Mouse (Mus musculus): Measurements from ENCODE around the gene Gm10401.

Gm10401 gene

DNA sequence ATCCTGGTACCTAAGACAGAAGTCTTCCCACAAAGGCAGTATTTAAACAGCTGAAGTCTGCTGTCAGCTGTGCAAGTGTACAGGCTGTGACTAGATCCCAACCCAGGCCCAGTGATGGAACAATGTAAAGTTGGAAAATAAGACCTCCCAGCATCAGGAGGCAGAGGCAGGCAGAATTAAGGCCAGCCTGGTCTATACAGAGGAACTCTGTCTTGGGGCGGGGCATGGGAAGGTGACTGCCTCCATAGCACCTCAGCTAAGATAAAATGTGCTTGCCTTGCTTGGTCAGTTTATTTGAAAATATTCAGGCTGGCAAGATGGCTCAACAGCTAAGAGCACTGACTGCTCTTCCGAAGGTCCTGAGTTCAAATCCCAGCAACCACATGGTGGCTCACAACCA, 27.6 kb downstream of the Gm10401 start:
- DNase-seq (ENCODE audit: low read depth), result no peak

DNA sequence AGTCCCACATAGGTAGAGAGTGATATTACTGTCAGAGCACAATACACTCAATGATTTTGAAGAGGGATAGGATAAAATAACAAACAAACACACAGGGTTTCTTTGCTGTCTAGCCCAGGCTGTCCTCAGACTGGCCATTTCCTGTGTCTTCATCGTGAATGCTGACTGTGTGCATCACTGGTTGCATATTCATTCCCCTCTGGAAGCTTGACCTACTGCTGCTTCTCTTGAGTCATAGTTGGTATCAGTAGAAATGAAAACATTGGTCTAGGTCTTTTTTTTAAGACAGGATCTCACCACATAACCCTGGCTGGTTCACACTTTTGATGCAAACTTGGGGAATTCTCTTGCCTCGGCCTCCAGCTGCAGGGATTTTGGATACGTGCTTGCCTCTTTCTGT, 28.5 kb downstream of the Gm10401 start:
- DNase-seq (ENCODE audit: low read depth), result no peak

DNA sequence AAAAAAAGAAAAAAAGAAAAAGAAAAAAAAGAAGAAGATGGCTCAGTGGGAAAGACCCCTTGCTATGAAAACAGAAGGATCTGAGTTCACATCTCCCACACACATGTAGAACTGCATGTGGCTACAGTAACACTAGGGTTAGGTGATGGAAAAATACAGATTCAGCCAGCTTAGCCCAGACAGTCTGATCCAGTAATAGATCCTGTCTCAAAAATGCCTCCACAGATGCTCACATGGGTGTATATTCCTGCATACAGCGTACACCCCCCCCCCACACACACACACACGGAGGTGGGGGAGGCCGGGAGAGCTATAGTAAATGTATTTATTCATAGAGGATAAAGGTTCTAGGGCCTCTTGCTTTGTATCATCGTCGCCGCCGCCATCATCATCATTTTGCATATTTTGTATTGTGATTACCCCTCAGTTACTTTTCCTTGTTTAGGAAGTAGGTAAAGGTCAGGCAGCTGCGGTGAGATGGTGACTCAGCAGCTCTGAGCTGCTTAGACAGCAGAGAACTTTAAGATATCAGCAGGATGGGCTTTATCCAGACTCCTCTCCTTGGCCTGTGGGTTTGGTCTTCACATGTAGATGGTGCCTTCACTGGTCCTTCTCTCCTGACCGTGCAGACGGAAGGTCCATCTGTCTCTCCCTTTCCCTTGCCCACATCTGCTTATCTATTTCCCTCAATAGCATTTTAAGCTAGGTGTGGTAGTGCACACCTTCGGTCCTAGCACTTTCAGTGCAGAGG, 29.2 kb downstream of the Gm10401 start:
- no peak for DNase-seq (ENCODE audit: low read depth)

DNA sequence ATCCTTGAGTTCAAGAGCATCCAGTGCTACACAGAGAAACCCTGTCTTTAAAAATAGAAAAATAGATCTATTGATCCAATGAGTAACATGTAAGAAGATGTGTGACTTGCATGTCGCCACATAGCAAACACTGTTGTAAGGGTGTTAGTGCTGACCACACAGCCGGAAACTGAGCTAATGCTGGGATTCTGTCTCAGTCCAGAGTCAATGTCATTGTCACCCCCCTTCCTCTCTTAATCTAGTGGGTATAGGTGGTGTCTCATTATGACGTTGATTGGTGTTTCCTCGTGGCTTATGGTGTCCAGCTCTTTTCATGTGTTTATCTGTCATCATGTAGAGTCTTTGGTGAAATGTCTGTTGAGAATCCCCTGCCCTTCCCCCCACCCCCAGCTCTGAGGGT, 31.9 kb downstream of the Gm10401 start:
- no peak for DNase-seq (ENCODE audit: low read depth)

DNA sequence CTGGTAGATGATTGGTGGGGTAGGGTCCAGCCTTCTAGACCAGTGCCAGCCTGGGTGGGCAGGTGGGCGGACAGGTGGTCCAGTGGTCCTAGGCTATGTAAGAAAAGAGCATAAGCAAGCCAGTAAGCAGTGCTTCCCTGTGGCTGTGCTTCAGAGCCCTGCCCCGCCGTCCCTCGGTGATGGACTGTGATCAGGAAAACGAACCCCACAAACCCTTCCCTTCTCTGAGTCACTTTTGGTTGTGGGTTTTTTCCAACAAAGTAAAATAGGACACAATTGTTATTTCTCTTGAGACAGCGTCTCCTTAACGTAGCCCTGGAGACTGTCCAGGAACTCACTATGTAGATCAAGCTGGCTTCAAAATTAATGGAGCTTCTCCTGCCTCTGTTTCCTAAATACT, 34.7 kb downstream of the Gm10401 start:
- DNase-seq (ENCODE audit: low read depth), result no peak

DNA sequence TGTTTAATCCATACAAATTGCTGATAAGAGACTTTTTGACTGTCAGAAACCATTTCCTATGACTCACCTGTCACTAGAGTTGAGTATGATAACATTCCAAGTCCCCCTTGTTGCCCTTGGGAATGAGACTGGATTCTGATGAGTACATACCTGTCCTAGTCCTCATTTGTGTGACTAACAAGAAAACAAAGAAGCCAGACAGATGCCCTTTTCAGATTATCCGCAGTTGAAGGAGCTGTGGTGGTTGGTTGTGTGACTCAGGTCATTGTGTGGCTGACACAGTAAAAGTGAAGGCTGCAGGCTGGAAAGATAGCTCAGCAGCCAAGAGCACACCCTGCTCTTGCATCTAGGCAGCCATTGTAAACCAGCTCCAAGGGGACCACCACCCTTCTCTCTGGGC, 35.5 kb downstream of the Gm10401 start:
- DNase-seq (ENCODE audit: low read depth), result no peak

DNA sequence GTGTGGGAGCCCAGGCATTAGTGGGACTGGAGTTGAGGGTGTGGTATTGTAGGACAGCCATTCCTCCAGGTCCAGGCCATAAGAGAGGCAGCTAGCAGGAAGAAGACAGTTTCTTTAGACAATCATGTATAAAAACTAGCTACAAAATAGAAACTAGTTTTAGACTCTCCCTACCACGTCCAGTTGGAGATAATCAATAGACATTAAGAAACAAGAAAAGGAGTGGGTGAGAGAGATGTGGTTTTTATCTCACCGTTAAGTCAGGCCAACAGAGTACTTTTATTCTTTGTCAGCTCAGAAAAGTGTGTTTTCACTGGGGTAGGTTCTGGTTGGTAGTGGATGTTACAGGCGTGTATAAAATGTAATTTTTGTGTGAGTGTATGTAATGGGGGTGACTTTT, 37.1 kb downstream of the Gm10401 start:
- no peak for DNase-seq (ENCODE audit: low read depth)

DNA sequence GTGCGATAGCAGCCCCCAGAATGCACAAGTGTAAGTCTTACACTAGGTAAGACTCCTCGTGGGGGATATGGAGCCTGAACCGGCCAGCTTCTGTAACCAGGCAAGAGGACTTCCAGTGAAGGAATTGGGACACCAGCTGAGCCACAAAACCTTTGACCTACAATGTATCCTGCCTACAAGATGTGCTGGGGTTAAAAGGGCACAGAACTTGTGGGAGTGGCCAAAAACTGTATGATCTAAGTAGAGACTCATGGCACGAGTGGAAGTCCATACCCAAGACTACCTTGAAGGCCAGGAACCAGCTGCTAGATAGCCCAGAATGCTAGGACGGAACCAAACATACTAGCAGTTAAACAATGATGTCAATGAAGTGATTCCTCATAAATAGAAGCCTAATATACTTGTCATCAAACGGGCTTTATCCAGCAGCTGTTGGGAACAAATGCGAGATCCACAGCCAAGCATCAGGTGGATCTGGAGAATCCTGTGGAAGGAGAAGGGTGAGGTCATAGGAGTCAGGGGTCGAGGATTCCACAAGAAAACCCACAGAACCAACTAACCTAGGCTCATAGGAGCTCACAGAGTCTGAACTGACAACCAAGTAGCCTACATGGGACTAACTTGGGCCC, 37.9 kb downstream of the Gm10401 start:
- no peak for DNase-seq (ENCODE audit: low read depth)

DNA sequence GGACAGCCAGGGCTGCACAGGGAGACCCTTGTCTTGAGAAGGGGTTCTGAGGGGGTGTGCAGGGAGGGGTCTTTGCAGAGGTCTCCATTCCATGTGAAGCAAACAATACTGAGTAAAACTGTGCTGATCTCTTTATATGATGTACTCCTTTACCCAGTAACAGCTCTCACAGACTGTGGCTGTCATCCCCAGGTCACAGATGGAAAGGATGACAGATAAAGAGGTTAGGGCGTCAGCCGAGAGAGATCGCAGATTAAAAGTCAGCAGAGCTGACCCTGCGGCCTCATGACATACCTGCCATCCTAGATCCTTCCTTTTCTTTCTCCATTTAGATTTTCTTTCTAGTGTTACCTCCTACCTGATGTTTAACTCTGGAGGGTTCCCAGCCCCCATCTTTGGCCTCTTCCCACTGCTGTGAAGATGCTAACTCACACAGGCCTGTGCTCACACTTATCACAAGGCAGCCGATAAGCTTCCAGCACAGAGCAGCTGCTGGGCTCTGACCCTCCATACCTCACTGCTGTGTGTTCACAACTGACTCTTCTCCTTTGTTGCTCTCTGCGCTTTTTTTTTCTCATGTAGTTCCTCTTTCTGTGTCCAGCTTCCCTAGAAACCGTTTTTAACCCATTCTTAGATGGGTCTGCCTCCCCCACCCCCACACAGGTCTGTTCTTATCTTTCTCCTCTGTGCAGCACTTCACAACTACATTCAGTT, 39.4 kb downstream of the Gm10401 start:
- DNase-seq (ENCODE audit: low read depth), result no peak

DNA sequence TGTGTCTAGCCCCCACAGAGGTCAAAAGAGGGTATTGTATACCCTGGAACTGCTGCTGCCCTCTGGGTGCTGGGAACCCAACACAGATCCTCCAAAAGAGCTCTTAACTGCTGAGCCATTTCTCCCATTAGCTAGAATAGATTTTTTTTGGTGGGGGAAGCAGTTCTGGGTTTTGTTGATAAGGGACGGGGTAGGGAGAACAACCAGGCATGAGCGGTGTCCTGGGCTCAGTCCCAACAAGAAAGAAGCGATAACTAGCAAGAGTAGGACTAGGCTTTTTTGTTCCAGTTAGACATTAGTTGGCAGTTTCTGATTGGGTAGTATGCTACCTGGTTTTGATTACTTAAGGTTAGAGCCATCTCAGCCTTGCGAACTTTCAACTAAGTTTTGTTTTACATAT, 40.9 kb downstream of the Gm10401 start:
- DNase-seq (ENCODE audit: low read depth), result no peak

DNA sequence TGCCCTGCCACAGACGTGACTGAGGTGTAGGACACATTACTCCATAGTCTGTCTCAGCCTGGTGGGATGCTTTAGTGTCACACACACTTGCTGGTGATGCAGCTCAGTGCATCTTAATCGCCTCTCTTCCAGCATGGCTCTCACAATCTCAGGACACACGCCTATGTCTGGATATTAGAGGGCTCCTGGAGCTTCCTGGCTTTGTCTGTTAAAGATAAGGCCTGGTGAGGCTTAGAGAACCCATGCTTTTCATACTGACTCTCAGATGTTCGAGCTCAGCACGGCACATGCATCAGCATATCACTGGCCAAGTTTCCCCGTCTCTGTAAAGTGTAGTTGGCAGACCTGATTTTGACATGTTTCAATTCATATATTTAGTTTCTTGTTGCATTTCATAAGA, 42.7 kb downstream of the Gm10401 start:
- no peak for DNase-seq (ENCODE audit: low read depth)

DNA sequence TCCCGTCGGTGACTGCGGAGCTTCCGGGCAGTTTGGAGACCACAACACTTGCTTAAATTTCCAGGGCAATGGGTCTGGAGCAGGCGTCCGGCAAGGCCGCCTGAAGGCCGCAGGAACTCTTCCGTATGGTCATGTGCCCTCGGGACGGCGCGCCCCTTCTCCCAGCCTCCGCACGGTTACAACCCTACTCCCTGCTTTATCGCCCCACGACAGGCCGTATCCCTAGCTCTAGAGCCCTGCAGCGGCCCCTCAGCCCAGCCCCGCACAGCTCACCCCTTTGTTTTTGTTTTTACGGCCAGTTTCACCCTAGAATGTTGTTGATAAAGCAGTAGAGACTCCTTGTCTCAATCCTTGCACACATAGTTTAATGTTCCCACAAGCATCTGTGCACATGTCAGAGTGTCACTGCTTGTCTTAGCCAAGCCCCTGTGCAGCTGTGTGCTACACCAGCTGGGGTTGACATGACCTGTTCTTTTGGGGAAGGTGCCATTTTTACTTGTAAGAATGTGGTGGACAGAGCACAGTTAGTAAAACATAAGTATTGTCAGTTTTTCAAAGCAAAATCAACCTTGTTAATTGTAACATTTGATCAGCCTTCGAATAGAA, 44.2 kb downstream of the Gm10401 start:
- DNase-seq (ENCODE audit: low read depth), result no peak

DNA sequence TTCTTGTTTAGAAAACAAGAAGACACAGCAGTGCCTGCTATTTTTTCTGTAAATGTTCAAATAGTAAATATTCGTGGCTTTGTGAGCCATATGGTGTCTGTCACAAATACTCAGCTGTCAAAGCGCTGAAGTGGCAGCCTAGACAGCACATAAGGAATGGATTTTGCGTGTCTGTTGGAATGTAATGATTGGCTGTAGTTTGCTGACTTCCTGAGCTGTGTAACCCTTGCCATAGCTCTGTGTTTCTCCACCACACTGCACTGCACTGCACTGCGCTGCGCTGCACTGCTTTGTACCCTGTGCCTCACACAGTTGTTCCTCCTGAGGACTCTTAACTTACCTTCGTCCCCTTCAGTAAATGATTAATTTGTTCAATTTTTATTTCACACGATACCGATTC, 45.5 kb downstream of the Gm10401 start:
- DNase-seq (ENCODE audit: low read depth), result no peak

DNA sequence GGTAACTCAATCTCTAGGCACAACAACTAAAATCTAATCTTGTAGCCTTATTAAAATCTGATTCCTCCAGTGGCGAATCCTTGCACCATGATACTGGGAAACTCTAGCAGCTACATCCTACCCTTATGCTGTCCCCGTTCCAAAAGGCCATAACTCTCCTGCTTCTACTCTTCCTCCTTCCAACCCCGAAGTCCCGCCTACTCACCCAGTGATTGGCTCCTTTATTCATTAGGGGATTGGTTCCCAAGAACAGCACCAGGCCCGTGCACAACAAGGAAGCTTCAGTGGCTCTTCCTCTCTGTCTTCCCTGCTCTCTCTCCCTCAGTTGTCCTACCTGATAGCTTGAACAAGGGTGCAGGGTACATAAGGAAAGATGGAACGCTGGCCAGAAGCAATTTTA, 47.3 kb downstream of the Gm10401 start:
- DNase-seq (ENCODE audit: low read depth), result no peak

DNA sequence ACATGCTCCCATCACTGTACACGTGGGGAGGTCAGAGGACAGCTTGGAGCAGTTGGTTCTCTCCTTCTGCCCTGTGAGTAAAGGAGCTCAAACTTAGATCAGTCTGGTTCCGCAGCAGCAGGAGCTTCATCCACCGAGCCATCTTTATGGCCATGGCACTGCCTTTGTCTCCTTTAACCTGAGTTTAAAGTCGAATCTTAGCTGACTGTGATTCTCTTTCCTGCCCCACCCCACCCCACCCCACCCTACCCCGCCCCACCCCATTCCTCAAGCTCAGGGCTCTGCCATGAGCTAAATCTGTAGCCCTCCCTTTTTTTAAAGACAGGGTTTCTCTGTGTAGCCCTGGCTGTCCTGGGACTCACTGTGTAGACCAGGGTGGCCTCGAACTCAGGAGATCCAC, 48.4 kb downstream of the Gm10401 start:
- DNase-seq (ENCODE audit: low read depth), result no peak
